7 mouse cellular contexts compared by ENCODE assay signal in the genomic region with DNA sequence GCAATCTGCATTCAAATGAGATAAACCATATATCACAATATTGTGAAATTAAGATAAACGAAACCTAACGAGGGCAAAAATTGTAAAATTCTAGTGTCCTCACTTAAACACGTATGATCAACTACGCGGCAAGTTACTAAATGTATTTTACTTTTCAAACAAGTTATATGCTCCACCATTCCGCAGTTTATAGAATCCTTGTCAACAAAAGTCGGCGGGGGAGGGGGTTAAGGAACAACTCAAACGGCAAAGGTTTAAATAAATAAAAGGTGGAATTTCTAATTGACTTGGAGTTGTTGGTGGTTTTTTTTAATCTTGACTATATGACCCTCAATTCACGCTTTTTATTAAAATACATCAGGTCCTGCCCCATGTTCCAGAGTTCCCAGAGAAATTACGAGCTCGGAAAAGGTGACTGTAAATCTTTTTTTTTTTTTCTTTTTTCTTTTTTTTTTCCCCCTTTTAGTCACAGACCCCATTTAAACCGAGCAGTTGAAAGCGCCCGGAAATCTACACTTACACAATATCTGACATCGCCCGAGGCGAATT. TPM values are rescaled to one million over a fixed set of nuclear protein-coding genes. Genes with fewer than 3 reads are reported as not detected.
DNase-seq lines count a peak whose midpoint lies in the region; ATAC-seq and TF ChIP-seq lines count a peak whose summit lies in the region.

No protein-coding gene starts in this region.

- WGBS in lung, embryonic 16.5 days, result 2% methylated on average over 18 of the region's 18 CpGs
- 6% methylated on average over 18 of the region's 18 CpGs for WGBS in hindbrain, embryonic 14.5 days
- WGBS in midbrain, postnatal 0 days, result 7% methylated on average over 18 of the region's 18 CpGs

- DNase-seq in lung, adult 18-20 months, result no peak
- DNase-seq in embryo, embryonic 9.5 days (ENCODE audit: extremely low spot score), result peak; percentile 11
- DNase-seq in hindbrain, embryonic 14.5 days (ENCODE audit: low spot score), result peak; percentile 29
- DNase-seq in midbrain, postnatal 0 days (ENCODE audit: low spot score), result no peak
- no peak for DNase-seq in layer of hippocampus, postnatal 25 days (ENCODE audit: extremely low spot score in 1 of 2, low spot score in 1 of 2)
- DNase-seq in adrenal gland, adult 18-20 months (ENCODE audit: low spot score in 2 of 2), result no peak

- H3K4me2 ChIP-seq in lung, embryonic 16.5 days (ENCODE audit: low read depth, low read length), result peak overlapping the region; percentile 75
- peak overlapping the region; percentile 92 for H3K4me2 ChIP-seq in hindbrain, embryonic 14.5 days (replicated peaks)
- H3K4me2 ChIP-seq in midbrain, postnatal 0 days (ENCODE audit: low read depth, low read length, poor library complexity, severe bottlenecking), result peak overlapping the region; percentile 92

- no peaks in the 10 kb centered on the region for H3K36me3 ChIP-seq in lung, embryonic 16.5 days (ENCODE audit: control insufficient read depth, insufficient read depth, low read length)
- H3K36me3 ChIP-seq in hindbrain, embryonic 14.5 days (replicated peaks; ENCODE audit: control insufficient read depth, insufficient read depth), result no peaks in the 10 kb centered on the region
- no peaks in the 10 kb centered on the region for H3K36me3 ChIP-seq in midbrain, postnatal 0 days (ENCODE audit: insufficient read depth, low read length)

- H3K27ac ChIP-seq in lung, embryonic 16.5 days (ENCODE audit: low read length), result peak overlapping the region; percentile 98
- H3K27ac ChIP-seq in hindbrain, embryonic 14.5 days, result 0 out of 2 replicates have a peak overlapping the region, but pooled peaks have one; percentile 93
- H3K27ac ChIP-seq in midbrain, postnatal 0 days (ENCODE audit: low read depth, low read length), result no peak overlapping the region

- H3K9ac ChIP-seq in lung, embryonic 16.5 days (ENCODE audit: low read length), result peak overlapping the region; percentile 97
- peak overlapping the region; percentile 92 for H3K9ac ChIP-seq in hindbrain, embryonic 14.5 days
- H3K9ac ChIP-seq in midbrain, postnatal 0 days (replicated peaks; ENCODE audit: low read length, poor library complexity, severe bottlenecking), result peak overlapping the region; percentile 86

- H3K27me3 ChIP-seq in lung, embryonic 16.5 days (ENCODE audit: control insufficient read depth, insufficient read depth, low read depth, low read length), result no peaks in the 10 kb centered on the region
- H3K27me3 ChIP-seq in hindbrain, embryonic 14.5 days (ENCODE audit: control insufficient read depth, insufficient read depth, low read length), result no peaks in the 10 kb centered on the region
- no peaks in the 10 kb centered on the region for H3K27me3 ChIP-seq in midbrain, postnatal 0 days (ENCODE audit: insufficient read depth, low read length)

- H3K9me3 ChIP-seq in lung, embryonic 16.5 days (ENCODE audit: control insufficient read depth, low read length), result no peaks in the 10 kb centered on the region
- H3K9me3 ChIP-seq in hindbrain, embryonic 14.5 days (ENCODE audit: control insufficient read depth, low read length), result no peaks in the 10 kb centered on the region
- no peaks in the 10 kb centered on the region for H3K9me3 ChIP-seq in midbrain, postnatal 0 days (ENCODE audit: low read length)

- H3K4me3 ChIP-seq in lung, embryonic 16.5 days (ENCODE audit: low read length), result peak overlapping the region; percentile 94
- H3K4me3 ChIP-seq in hindbrain, embryonic 14.5 days (replicated peaks; ENCODE audit: low read length), result peak overlapping the region; percentile 95
- H3K4me3 ChIP-seq in midbrain, postnatal 0 days (ENCODE audit: low read depth, low read length), result peak overlapping the region; percentile 81

- no peak for ATAC-seq in lung, embryonic 16.5 days (ENCODE audit: low read depth)
- no peak for ATAC-seq in hindbrain, embryonic 14.5 days (ENCODE audit: low FRiP score)
- ATAC-seq in midbrain, postnatal 0 days (ENCODE audit: low FRiP score), result no peak

- peaks cover 14% of the 10 kb centered on the region for H3K4me1 ChIP-seq in lung, embryonic 16.5 days (replicated peaks; ENCODE audit: control insufficient read depth, insufficient read depth, low read length)
- peaks cover 16% of the 10 kb centered on the region for H3K4me1 ChIP-seq in hindbrain, embryonic 14.5 days (replicated peaks; ENCODE audit: control insufficient read depth, insufficient read depth, low read length)
- H3K4me1 ChIP-seq in midbrain, postnatal 0 days (ENCODE audit: insufficient read depth, low read length), result peaks cover 6% of the 10 kb centered on the region; the same call in 1 of the 2 replicates

- no peak for TF ChIP-seq CTCF in midbrain, postnatal 0 days (IDR thresholded peaks at IDR 0.05)

RNA-seq across cellular contexts. Expression of gene Ptbp3, which starts 1.1 kb away (rescaled TPM):
- 53.9 and 55.5 TPM in 2 replicates for polyA plus RNA-seq in lung, embryonic 16.5 days (2015; fragmentation: Nextera tagmentation; extraction: Ambion mirVana)
- 24.9 and 25.6 TPM in 2 replicates for polyA plus RNA-seq in hindbrain, embryonic 14.5 days (2014; fragmentation: Nextera tagmentation; extraction: Ambion mirVana)
- total RNA-seq in midbrain, postnatal 0 days (2014; rRNA removed), result 32.0 and 35.8 TPM in 2 replicates
- polyA plus RNA-seq in midbrain, postnatal 0 days (2015; fragmentation: Nextera tagmentation; extraction: Ambion mirVana), result 9.7 and 10.5 TPM in 2 replicates
- 10 to 100 TPM; 30.0 to 37.7 TPM for total RNA-seq in layer of hippocampus, postnatal 25 days (2021)
- 100 to 1,000 TPM in 1 of 2 experiments, 10 to 100 TPM in 1; 80.6 to 101 TPM for total RNA-seq in adrenal gland, adult 18-20 months (2021)

RNA-seq across cellular contexts. Expression of gene Hsdl2, which starts 33.3 kb away (rescaled TPM):
- polyA plus RNA-seq in lung, embryonic 16.5 days (2015; fragmentation: Nextera tagmentation; extraction: Ambion mirVana), result 23.8 and 26.3 TPM in 2 replicates
- 38.1 and 41.7 TPM in 2 replicates for polyA plus RNA-seq in hindbrain, embryonic 14.5 days (2014; fragmentation: Nextera tagmentation; extraction: Ambion mirVana)
- total RNA-seq in midbrain, postnatal 0 days (2014; rRNA removed), result 27.7 and 29.7 TPM in 2 replicates
- 33.0 and 39.4 TPM in 2 replicates for polyA plus RNA-seq in midbrain, postnatal 0 days (2015; fragmentation: Nextera tagmentation; extraction: Ambion mirVana)
- total RNA-seq in layer of hippocampus, postnatal 25 days (2021), result 10 to 100 TPM; 28.0 to 28.1 TPM
- 100 to 1,000 TPM in 1 of 2 experiments, 10 to 100 TPM in 1; 69.3 to 117 TPM for total RNA-seq in adrenal gland, adult 18-20 months (2021)

Comparison
In these comparisons a context has a peak if more than half of its experiments do, and no peak if none do; other contexts are left out.
1. DNase-seq: peak in embryo, embryonic 9.5 days (single experiment) and hindbrain, embryonic 14.5 days (single experiment); none in lung, adult 18-20 months (0 of 2), midbrain, postnatal 0 days (single experiment), layer of hippocampus, postnatal 25 days (0 of 2) and adrenal gland, adult 18-20 months (0 of 2).
2. Peak in every context shown above with its lines, with median percentiles within 50 percentile points of each other: H3K4me2 ChIP-seq, H3K4me3 ChIP-seq and H3K9ac ChIP-seq.